Mouse (Mus musculus) C2C12 (cell line): ENCODE data around the gene Slc31a2.

Source experiments
- CEBPB ChIP-seq: IDR thresholded peaks from one replicate; pipeline ENCODE4 v1.6.1; 2011; ENCODE audit warnings: low read depth, mild to moderate bottlenecking, control low read depth, moderate library complexity
- CTCF ChIP-seq: IDR thresholded peaks from one replicate; pipeline ENCODE4 v1.5.1; 2011; ENCODE audit not compliant: control insufficient read depth, insufficient read depth, insufficient read length
- MAX ChIP-seq: IDR thresholded peaks from one replicate; pipeline ENCODE4 v1.6.1; 2011; ENCODE audit warnings: mild to moderate bottlenecking, control low read depth
- MYOG ChIP-seq: IDR thresholded peaks from one replicate; pipeline ENCODE4 v1.6.1; 2011; ENCODE audit not compliant: control insufficient read depth, insufficient read length; ENCODE audit errors: extremely low read depth
- USF1 ChIP-seq: IDR thresholded peaks from one replicate; pipeline ENCODE4 v1.6.1; 2011; ENCODE audit warnings: low read depth, mild to moderate bottlenecking, control low read depth, moderate library complexity

DNA sequence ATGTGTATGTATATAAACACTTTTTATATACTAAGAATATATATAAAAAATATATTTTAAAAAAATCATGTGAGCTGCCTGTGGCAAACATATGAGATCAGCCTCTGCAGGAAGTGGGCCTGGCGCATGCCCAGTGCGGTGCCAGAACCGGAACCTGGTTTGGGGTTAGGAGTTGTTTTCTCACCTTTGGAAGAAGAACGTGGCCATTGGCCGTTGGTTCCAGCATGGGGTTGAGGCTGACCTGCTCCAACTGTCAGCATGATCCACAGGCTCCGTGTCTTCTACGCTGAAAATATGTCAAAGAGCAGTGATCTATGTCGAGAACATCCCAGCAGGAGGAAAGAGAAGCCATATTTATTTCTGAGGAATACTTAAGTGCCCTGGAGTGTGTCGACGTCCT, 11.6 kb downstream of the Slc31a2 start:
- no peak for TF ChIP-seq CTCF
- no peak for TF ChIP-seq CEBPB
- no peak for TF ChIP-seq USF1
- TF ChIP-seq MAX: no peak
- TF ChIP-seq MYOG: no peak
